Mouse (Mus musculus): Measurements from ENCODE around the gene Stard9. TPM values are rescaled to one million over a fixed set of nuclear protein-coding genes. Genes with fewer than 3 reads are reported as not detected.

The Stard9 gene
- polyA plus RNA-seq, 1 experiment = 9.9 TPM

DNA sequence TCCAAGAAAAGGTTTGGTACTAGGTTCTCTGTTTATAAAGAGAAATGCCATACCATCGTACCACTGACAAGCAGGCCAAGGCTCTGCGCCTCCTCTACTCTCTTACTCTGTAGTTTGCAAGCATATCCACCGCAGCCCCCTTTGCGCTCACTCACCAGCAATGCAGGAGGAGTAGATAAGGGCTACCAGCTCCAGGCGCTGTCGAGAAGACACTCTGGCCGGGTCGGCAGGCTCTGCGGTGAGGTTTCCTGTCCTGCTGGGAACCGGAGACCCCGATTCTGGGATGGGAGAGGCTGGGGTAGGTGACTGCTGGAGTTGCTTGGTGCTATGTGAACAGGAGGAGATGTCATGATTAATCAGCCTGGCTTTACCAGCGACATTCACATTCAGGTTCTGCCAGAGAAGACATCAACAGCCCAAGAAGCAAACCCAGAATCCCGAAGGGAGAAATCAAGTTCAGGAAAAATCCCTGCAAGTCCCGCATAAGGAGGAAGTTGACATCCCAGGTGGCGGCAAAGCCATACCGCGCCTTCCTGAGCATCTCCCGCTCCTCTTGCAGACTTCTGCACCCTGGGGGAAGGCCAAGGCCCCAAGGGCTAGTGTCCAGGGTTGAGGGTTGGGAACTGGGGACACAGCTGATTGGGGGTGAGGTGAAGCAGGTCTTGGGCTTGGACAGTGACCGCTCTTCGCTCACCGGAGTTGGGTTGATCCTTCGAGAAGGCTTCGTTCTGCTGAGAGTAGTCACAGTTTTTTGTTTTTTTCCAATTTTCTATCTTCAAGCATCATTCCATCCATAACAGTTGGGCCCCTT lies 101.1 kb downstream of the Stard9 start:
- DNase-seq (ENCODE audit: low read depth) = no peak

DNA sequence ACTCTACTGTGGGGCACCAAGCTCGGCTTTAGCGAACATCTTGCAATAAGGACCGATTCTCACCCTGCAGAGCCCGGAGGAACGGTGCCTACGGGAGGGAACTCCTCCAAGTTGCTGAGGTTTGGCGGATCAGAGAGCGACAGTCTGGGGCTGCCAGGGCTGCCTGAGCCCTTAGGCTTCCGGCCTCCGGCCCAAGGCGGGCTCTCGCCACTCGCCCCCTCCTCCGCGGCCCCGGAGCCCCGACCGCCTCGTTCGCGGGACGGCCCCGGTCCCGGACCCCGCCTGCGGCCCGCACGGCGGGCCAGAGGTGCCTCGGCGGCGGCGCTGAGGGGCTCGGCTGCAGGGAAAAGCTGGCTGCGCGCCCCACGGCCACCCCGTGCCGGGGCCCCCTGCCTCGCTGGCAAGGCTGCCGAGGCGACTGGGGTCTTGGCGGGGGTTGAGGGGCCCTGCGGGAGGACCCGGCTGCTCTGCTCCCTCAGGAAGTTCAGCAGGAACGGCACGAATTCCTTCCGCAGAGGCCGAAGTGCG lies 101.8 kb downstream of the Stard9 start:
- no peak for DNase-seq (ENCODE audit: low read depth)

DNA sequence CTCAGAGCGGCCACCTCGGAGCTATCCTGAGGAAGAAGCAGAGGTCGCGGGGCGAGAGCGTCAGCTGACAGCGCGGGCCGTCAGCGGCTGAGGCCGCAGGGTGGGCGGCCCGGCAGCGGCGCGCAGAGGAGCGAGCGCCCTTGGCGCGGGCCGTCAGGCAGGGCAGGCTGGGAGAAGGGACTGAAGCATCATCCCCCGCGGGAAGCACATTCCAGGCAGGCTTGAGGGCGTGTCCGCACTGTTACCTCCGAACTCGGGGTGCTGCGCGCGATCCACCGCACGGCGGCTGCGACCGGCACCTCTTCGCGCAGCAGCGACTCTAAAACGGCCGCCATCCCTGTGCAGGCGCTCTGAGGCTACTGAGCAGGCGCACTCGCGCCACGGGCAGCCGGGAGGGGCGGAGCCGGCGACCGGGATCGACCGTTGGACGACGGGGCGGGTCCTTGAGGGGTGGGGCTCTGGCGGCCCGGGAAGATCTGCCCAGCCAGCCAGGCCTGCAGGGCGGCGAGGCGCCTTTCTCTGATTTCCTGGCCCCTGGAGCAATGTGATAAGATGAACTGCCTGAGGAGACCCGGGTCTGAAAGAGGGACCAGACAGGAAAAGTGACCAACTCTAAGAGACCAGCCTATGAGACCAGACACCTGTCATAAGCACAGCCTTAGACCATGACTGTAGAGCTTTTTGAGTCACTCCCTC lies 102.4 kb downstream of the Stard9 start:
- no peak for DNase-seq (ENCODE audit: low read depth)

DNA sequence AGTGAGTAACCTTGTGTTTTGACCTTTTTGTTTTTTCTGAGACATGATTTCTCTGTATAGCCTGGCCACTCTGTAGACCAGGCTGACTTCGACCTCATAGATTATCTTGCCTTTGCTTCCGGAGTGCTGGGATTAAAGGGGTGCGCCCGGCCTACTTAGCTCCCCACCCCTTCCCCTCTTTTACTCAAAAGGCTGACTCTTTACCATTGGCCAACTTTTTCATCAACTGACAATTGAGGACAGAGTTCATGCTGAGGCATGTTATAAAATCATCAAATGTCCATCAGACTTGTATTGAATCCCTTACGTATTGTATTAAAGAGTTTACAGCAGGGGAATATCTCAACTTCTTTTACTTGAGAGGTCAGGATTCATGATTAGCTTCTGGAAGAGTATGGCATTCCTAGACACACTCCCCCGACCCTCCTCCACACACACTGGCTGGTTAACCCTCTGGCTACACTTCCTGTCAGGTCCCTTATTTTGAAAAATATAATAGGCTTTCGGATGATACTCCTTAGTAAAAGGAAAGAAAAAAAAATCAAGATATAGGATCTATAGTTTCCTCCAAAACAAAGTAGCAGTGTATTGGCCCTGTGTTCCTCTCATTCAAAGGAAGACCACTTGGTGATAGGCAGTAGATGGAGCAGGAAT lies 103.1 kb downstream of the Stard9 start:
- DNase-seq (ENCODE audit: low read depth) = no peak

DNA sequence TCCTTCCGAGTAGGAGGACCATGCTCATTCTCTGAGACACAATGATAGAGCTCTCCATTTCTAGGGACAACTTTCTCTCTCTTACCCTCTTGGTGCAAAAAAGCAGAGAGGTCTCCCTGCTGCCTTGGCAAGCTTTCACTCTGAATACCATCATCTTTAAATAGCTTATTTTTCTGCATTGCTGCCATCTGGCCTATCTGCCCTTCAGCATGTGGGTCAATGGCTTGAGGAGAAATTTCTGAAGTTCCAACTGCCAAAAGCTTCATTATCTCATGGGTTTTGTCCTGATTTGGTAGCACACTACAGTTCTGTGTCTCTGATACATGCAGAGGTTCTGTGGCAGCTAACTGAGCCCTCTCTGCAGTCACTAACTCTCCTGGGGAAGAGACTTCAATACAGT lies 116.6 kb downstream of the Stard9 start:
- no peak for DNase-seq (ENCODE audit: low read depth)

DNA sequence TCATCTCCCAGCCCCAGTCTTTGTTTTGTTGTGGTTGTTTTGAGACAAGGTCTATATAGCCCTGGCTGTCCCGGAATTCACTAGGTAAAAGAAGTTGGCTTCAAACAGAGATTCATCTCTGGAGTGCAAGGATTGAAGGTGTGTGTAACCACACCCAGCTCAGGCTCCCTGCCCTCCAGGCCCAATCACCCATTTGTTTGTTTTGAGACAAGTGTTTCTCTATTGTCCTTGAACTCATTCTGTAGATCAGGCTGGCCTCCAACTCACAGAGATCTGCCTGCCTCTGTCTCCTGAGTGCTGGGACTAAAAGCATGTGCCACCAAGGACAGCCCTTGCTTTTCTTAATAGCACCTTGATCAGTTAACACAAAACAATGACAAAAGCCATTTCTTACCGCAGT lies 119.1 kb downstream of the Stard9 start:
- no peak for DNase-seq (ENCODE audit: low read depth)

DNA sequence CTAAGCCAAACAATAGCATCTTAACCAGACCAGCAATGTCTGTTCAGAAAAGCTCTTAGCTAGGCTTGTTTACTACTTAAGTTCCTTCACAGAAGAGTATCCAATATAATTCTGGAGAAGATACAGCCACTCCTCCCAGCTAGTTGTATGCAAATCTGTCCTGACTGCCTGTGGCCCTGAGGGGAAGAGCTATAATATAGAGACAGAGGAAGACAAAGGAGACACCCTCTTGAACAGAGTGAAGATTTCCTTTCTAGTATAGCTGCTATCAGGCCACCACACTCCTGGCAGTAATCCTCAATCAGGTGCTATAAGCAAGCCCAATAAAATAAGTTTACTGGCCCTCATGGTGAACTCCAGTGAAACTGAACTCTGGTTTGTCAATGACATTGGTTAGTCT lies 133.0 kb downstream of the Stard9 start:
- no peak for DNase-seq (ENCODE audit: low read depth)

DNA sequence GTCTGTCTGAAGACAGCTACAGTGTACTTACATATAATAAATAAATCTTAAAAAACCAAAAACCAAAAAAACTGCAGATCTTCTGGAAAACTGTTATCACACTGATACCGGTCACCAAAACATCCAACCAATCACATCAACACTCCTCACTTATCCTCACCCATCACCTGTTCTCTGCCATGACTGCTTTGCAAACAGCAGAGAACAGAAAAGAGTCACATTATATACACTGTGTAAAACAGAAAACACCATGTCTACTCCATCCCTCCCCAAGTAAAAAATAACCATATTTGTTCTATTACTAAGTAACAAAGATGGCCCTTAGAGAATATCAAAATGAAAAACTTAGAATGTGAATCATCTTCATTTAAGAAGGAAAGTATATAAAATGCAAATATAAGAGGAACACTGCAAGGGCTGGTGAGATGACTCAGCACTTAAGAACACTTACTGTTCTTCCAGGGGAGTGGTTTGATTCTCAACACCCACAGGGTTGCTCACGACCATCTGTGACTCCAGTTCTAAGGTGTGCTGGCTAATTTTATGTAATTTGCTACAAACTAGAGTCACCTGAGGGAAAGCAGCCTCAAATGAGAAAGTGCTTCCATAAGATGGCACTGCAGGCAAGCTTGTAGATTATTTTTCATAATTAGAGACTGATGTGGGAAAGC lies 141.5 kb downstream of the Stard9 start:
- no peak for DNase-seq (ENCODE audit: low read depth)

Other genes starting within 250 kb of the Stard9 start
- gene Ganc, start 225.2 kb upstream of the Stard9 start, polyA plus RNA-seq (2012; rRNA removed) = 20.1 and 27.0 TPM in 2 replicates
- gene Tmem87a, start 225.0 kb upstream of the Stard9 start, polyA plus RNA-seq (2012; rRNA removed) = 12.9 and 13.8 TPM in 2 replicates
- gene Capn3, start 173.1 kb upstream of the Stard9 start, polyA plus RNA-seq (2012; rRNA removed) = 12.0 and 25.0 TPM in 2 replicates
- 71.4 and 83.2 TPM in 2 replicates for gene Zfp106, start 65.3 kb upstream of the Stard9 start, polyA plus RNA-seq (2012; rRNA removed)
- gene Snap23, start 61.5 kb upstream of the Stard9 start, polyA plus RNA-seq (2012; rRNA removed) = 10.0 and 10.8 TPM in 2 replicates
- gene Haus2, start 19.7 kb upstream of the Stard9 start, polyA plus RNA-seq (2012; rRNA removed) = 3.4 and 4.7 TPM in 2 replicates
- gene Lrrc57, start 19.6 kb upstream of the Stard9 start, polyA plus RNA-seq (2012; rRNA removed) = 11.0 and 13.8 TPM in 2 replicates
- gene Cdan1, start 221.0 kb downstream of the Stard9 start, polyA plus RNA-seq (2012; rRNA removed) = 13.9 and 16.4 TPM in 2 replicates
- gene Ttbk2, start 221.5 kb downstream of the Stard9 start, polyA plus RNA-seq (2012; rRNA removed) = 3.1 and 3.9 TPM in 2 replicates